Mouse (Mus musculus): Measurements from ENCODE around the gene Kcnk13.

Kcnk13 gene

GRCm38 (mm10) chr12:100015146-100015545 lies 50.8 kb downstream of the Kcnk13 start:
- DNase-seq (ENCODE audit: low spot score) = no peak

DNA sequence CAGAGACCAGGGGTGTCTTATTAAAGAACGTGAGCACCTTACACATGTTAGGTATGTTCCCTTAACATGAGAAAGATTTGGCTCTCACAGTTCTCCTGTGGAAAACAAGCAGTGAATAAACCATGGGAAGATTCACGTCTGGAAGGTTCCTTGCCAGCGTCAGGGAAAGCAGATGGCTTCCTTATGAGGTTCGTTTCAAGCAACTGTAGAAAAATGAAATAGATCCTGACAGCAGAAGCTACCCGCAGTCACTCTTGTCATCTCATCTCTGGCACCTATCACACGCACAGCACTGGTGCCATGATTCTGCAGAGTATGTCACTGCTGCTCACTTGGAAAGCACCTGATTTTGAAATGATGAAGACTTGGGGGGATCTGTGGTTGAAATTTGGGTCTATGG lies 53.4 kb downstream of the Kcnk13 start:
- DNase-seq (ENCODE audit: low spot score) = no peak

GRCm38 (mm10) chr12:100022490-100022889 lies 58.2 kb downstream of the Kcnk13 start:
- DNase-seq (ENCODE audit: low spot score) = no peak

DNA sequence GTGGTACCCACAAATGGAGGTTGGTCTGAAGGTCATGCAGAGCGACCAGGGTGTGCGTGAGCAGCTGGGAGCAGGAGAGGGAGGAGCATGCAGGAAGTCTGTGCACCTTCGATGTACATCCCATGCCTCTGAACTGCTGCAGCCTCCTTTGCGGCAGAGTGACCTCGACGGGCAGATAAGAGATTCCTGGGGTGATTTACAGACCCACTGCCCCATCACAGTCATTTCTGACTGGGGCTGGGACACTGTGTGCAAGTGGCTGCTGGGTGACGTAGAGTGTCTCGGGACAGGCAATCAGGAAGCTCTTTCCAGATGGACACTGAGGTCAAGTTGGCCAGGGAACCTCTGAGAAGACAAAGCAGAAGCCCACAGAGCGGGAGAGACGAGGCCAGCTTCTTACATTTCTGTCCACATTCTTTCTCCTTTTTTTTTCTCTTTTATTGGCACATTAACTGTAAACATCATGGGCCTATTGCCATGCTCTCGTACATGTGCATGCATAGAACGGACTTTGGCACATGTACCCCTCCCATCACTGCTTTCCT lies 59.6 kb downstream of the Kcnk13 start:
- no peak for DNase-seq (ENCODE audit: low spot score)

DNA sequence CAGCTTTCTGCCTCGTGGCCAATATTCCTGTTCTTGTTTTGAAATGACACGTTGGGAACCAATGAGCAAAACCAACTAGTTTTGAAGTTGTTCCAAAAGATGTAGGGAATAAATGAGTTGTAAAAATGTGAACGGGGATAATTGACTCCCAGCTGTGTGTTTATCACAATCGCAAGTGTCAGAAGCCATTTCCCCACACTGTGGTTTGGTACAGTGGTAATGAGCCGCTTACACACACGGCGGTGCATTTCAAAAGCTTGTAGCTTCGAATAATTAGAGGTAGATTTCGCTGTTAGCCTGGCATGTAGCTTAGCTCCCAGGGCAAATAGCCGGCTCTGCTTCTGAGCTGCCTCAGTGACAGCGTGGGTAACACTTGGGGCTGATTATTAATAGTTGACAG lies 61.4 kb downstream of the Kcnk13 start:
- DNase-seq (ENCODE audit: low spot score) = no peak

DNA sequence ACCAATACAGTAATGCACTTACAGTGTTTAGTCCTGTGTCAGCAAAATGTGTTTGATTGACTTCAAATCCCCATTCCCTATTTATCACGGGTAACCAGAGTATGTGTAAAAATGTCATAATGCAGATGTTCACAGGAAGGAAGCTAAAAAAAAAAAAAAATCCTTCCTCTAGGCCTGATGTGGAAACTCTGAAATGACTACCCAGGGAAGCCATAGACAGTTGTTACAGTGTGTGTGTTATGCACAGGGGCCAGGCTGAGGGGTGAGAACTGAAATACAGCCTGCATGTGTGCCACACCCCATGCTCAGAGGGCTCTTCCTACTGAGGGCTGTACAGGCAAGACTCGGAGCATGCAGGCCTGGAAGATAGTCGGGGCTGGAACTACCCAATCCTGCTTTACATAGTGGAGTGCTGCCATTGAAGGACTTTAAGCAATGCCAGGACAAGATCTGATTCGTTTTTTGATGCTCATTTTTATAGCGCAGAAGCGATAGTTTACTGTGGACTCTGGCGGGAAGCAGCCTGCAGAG lies 62.5 kb downstream of the Kcnk13 start:
- DNase-seq (ENCODE audit: low spot score) = no peak

- DNase-seq (ENCODE audit: low spot score) = no peak
Measured at GRCm38 (mm10) chr12:100027281-100027680, 63.0 kb downstream of the Kcnk13 start.

DNA sequence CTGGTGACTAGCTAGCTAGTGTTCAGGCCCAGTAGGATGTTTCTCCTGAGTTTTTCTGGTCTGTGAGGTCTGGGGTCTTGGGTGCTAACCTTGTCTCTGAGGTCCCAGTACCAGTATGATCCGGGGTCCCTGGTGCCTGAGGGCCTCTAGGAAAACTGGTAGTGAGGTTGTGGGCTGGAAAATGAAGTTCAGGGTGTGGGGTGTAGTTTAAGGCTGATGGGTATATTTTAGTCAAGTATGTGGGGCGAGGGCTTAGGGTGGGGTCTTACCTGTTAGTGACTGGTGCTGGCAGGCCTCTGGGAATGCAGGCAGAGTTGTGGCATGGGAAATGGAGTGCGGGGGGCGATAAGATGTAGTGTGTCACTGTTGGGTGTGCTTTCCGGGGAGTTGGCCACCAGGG lies 67.4 kb downstream of the Kcnk13 start:
- DNase-seq (ENCODE audit: low spot score) = no peak

DNA sequence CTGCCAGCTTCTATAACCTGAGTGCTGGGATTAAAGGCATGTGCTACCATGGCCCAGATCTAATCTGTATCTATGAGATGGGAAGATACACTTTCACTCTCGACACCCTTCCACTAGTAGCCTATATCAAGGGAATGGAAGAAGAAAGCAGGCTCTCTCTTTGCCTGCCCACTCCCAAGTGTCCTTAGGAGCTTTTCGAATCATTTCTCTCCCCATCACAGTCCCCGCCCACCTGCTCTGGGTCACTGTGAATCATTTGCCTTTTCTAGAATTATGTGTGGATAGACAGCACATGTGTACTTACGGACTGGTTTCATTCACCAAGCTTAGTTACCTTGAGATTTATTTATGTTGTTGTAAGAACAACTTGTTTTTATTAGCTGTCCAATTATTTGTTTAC lies 68.2 kb downstream of the Kcnk13 start:
- DNase-seq (ENCODE audit: low spot score) = no peak

DNA sequence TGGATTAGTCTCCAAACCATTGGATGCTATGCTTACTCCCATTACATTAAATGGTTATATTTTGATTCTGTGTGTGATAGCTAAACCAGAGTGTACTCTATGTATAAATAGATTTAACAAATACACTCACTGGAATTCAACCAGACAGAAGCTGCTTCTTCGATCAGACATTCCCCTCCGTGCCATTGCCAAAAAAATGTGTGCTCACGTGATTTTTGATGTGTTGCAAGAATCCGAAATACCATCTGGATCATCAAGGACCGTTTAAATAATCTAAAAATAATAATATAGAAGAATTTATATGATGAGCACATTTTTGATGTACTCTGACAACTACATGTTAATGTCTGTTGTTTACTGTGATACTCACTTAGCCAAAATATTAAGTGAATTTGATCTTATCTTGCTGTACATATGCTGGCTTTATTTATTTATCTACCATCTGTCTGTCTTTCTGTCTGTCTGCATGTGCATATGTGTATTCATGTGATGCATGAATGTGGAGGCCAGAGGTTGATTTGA lies 74.5 kb downstream of the Kcnk13 start:
- DNase-seq (ENCODE audit: low spot score) = no peak

- no peak for DNase-seq (ENCODE audit: low spot score)
Measured at GRCm38 (mm10) chr12:100042116-100042515, 77.8 kb downstream of the Kcnk13 start.

DNA sequence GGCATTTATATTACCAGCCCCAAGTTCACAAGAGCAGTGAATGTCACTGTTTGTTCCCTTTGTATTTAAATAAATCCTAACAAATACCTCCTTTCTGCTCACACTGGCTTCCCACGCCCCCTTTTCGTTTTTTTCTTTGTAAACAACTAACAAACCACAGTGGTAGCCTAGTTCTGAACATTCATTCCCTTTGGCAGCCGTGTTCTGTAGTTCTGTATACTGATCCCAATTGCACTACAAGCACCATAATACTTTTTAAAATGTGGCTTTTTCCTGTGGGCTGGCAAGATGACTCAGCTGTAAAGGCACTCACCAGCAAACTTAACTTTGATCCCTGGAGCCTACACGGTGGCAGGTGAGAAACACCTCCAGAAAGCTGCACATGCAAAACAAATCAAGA lies 80.4 kb downstream of the Kcnk13 start:
- DNase-seq (ENCODE audit: low spot score) = no peak

DNA sequence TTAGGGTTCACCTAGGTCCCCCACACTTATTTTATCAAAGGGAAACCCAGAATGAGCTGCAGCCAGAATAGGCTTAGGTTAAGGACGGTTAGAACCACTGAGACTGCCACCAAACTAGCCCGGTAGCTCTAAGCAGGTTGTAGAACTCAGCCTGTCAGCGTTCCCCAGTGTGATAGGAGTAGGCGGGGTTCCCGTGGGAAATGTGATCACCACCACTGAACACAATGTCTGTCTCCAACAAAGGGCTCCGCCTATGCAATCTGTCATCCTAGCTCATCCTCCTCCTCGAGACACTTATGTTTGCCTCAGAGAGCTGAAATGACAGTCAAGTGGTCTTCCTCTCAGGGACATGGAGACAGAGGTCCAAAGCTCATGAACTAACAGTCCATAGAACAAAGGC lies 86.3 kb downstream of the Kcnk13 start:
- DNase-seq (ENCODE audit: low spot score) = no peak

- DNase-seq (ENCODE audit: low spot score) = no peak
Measured at GRCm38 (mm10) chr12:100053617-100054016, 89.3 kb downstream of the Kcnk13 start.

DNA sequence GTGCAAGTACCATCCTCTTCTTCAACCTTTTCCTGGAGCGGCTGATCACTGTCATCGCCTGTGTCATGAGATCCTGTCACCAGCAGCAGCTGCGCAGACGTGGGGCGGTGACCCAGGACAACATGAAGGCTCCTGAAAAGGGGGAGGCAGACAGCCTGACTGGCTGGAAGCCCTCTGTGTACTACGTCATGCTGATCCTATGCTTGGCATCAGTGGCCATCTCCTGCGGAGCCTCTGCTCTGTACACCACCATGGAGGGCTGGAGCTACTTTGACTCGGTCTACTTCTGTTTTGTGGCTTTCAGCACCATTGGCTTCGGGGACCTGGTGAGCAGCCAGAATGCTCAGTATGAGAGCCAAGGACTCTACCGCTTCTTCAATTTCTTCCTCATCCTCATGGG lies 96.8 kb downstream of the Kcnk13 start:
- no peak for DNase-seq (ENCODE audit: low spot score)

GRCm38 (mm10) chr12:100061826-100062225 lies 97.5 kb downstream of the Kcnk13 start:
- DNase-seq (ENCODE audit: low spot score) = no peak

DNA sequence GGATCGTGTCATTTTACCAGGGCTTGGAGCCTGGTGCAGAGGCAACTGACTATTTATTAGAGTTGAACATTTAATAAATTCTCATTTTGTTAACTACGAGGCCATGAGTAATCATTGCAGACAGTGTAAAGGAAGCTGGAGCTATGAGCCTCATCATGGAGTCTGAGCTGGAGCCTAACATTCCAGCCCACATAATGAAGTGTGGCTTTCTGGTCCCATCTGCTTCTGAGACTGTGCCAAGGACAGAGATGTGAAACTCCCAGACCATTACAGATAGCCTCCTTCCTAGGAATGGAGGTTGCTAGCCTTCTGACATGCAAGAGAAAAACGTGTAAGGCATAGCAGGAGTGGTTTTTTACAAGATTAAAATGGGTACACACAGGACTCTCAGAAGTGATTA lies 98.3 kb downstream of the Kcnk13 start:
- no peak for DNase-seq (ENCODE audit: low spot score)

GRCm38 (mm10) chr12:100065109-100065508 lies 100.8 kb downstream of the Kcnk13 start:
- no peak for DNase-seq (ENCODE audit: low spot score)

- DNase-seq (ENCODE audit: low spot score) = no peak
Measured at GRCm38 (mm10) chr12:100067477-100067876, 103.2 kb downstream of the Kcnk13 start.

GRCm38 (mm10) chr12:100073201-100073672 lies 108.9 kb downstream of the Kcnk13 start:
- no peak for DNase-seq (ENCODE audit: low spot score)

- DNase-seq (ENCODE audit: low spot score) = no peak
Measured at GRCm38 (mm10) chr12:100075715-100076114, 111.4 kb downstream of the Kcnk13 start.

DNA sequence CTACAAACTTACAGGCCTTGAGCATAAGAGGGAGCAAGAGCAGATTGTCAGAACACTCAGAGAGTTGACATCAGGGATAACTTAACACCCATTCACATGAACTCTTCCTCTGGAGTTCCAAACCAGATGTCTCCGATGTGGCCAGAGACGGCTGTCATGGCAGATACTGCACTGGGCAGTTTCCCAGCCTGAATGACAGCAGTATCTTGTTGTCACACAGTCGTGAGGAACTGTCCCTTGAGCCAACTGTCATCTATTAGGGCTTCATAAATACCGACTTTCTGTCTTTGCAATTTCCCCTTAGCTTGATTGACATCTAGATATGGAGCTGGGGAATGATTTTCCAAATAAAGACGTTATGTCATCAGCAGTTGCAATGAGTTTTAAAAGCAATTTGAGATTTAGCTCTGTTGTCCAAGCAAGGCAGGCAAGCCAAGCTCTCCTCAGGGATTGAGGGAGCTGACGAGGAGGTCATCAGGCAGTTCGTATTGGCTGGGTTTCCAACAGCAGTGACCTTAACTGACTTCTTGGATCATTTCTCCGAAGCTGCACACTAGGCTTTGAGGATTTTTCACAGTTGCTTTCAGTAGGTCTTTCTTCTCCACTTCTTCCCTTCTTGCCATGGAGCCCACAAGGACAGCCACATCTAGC lies 115.5 kb downstream of the Kcnk13 start:
- no peak for DNase-seq (ENCODE audit: low spot score)

GRCm38 (mm10) chr12:100088026-100088425 lies 123.7 kb downstream of the Kcnk13 start:
- DNase-seq (ENCODE audit: low spot score) = no peak

- no peak for DNase-seq (ENCODE audit: low spot score)
Measured at GRCm38 (mm10) chr12:100089265-100089664, 125.0 kb downstream of the Kcnk13 start.

Measured in yolk sac, embryonic 10.5 days (tissue).